Mouse (Mus musculus) bone marrow macrophage, adult 2 months (primary cell): ENCODE measurements around the gene Tbl1x.

Source experiments
- CTCF ChIP-seq: IDR thresholded peaks from 2 replicates; pipeline ENCODE4 v1.5.1; 2012; ENCODE audit warnings: low read depth, mild to moderate bottlenecking, low read length, moderate library complexity
- POLR2A ChIP-seq: IDR thresholded peaks from 2 replicates; pipeline ENCODE4 v1.6.1; 2012; ENCODE audit warnings: mild to moderate bottlenecking, low read depth, low read length, borderline replicate concordance

- TF ChIP-seq POLR2A, result no peak
- TF ChIP-seq CTCF, result no peak
Observed at GRCm38 (mm10) chrX:77577108-77577507, 66.3 kb downstream of the Tbl1x start.
